Mouse (Mus musculus) left cerebral cortex, postnatal 4 days (tissue): ENCODE measurements at regions not wholly inside any gene's neighbourhood (a gene's known extent, or its start where the extent isn't known, plus 50 kb on each side); places are given as distances from the start of the nearest gene placed in this dataset.

Experiments used
- DNase-seq: peaks from one replicate; pipeline ENCODE4 v3.0.0-alpha.2; 2022
- intact Hi-C: fragments of 180-260 bp; cut with DNase I; formaldehyde crosslinking; loops from one replicate; pipeline ENCODE4 v1.15.1; 2025

- no peak for DNase-seq
- intact Hi-C loops = no loop called here
Measured at GRCm38 (mm10) chr3:105222925-105223324, 156.3 kb downstream of the 4930564D02Rik start.

DNA sequence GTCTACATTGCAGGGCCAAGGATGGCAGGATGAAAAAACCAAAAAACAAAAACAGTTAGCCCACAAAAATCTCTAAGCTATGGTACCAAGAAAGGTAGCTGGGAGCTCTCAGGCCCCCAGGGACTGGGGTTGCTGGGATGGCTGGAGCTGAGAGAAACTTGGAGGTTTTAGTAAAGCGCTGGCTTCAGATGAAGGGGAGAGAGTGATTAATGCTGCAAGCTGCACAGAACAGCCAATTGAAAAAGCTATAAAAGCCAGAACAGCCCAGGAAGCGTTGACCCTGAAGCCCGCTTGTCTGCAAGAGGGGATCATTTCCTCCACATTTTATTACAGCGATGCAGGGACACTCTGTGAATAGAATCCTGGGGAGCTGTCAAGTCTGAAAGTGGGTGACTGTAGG, 157.0 kb downstream of the 4930564D02Rik start:
- intact Hi-C loops = no loop called here
- DNase-seq = no peak

DNA sequence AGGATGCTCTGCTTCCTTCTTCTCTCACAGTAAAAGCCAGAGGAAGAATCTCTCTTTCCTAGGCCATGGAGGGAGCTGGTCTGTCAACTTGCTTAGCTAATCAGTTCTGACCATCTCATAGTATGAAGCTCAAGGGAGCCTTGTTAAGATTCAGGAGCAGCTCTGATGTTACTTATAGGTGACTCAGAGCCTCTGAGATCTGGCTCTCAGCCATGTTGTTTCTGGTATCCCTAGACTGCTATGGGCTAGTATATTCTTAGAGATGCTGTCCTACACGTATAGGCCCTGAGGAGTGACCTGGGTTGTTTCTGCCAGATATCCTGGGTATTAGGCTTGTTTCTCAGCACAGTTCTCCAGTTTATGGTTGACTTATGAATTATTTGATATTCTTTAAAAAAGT, 160.9 kb downstream of the 4930564D02Rik start:
- intact Hi-C loops = no loop called here
- no peak for DNase-seq

GRCm38 (mm10) chr3:105228401-105228800, 161.8 kb downstream of the 4930564D02Rik start:
- no peak for DNase-seq
- intact Hi-C loops = no loop called here

- intact Hi-C loops = no loop called here
- DNase-seq = no peak
Measured at GRCm38 (mm10) chr3:105241048-105241447, 174.4 kb downstream of the 4930564D02Rik start.

- intact Hi-C loops = no loop called here
- DNase-seq = no peak
Measured at GRCm38 (mm10) chr3:105257096-105257495, 190.5 kb downstream of the 4930564D02Rik start.

DNA sequence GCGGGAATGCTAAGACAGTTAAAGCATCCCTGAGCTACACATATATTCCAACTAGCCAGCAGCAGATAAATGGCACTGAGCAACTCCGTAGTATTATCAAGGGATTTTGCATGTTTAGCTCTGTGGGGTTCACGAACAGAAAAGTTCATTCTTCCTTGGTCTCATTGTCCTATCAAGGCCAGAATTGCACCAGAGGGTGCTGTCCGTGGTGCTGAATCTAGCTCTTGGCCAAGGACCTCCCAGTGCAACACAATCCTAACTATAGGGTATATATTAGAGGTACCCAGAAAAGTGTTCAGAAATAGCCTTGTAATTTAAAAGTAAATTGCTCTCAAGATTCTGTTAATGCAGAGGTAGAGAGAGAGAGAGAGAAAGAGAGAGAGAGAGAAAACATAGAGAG, 176.9 kb upstream of the Kcnd3 start:
- peak; percentile 26 for DNase-seq
- intact Hi-C loops = no loop called here

- intact Hi-C loops = no loop called here
Measured at GRCm38 (mm10) chr3:105280971-105281370, 171.2 kb upstream of the Kcnd3 start.

GRCm38 (mm10) chr3:105281686-105282085, 170.4 kb upstream of the Kcnd3 start:
- no peak for DNase-seq
- intact Hi-C loops = no loop called here

More at GRCm38 (mm10) chr3:105280971-105281370, 171.2 kb upstream of the Kcnd3 start:
- no peak for DNase-seq

GRCm38 (mm10) chr3:105298273-105298672, 153.9 kb upstream of the Kcnd3 start:
- intact Hi-C loops = no loop called here
- peak; percentile 7 for DNase-seq

- no peak for DNase-seq
- intact Hi-C loops = no loop called here
Measured at GRCm38 (mm10) chr3:105300693-105301548, 151.2 kb upstream of the Kcnd3 start.

- DNase-seq = no peak
- intact Hi-C loops = no loop called here
Measured at GRCm38 (mm10) chr3:105307676-105308075, 144.5 kb upstream of the Kcnd3 start.

- peak; percentile 78 for DNase-seq
Measured at GRCm38 (mm10) chr3:105309020-105309419, 143.1 kb upstream of the Kcnd3 start.

DNA sequence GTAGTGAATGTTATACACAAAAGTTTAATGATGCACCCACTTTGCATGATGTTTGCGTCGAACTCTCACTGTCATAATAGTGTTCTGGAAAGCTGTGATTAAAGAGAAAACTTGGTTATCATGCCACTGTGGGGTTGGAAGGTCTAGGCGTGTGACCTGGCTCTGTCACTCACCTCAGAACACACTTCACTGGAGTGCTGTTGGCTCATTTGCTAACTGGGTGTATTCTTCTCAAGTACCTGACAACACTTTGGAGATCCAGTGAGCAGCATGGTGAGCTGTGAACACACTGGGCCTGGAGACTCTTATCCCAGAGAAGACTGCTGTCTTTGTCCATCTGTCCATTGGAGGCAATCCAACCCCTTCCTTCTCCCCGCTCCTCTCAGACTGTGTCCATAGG, 98.9 kb upstream of the Kcnd3 start:
- no peak for DNase-seq
- intact Hi-C loops = no loop called here

More at GRCm38 (mm10) chr3:105309020-105309419, 143.1 kb upstream of the Kcnd3 start:
- intact Hi-C loops = no loop called here

GRCm38 (mm10) chr3:105354123-105354931, 97.8 kb upstream of the Kcnd3 start:
- intact Hi-C loops = no loop called here
- DNase-seq = no peak

- intact Hi-C loops = no loop called here
- no peak for DNase-seq
Measured at GRCm38 (mm10) chr3:105357511-105357910, 94.6 kb upstream of the Kcnd3 start.

DNA sequence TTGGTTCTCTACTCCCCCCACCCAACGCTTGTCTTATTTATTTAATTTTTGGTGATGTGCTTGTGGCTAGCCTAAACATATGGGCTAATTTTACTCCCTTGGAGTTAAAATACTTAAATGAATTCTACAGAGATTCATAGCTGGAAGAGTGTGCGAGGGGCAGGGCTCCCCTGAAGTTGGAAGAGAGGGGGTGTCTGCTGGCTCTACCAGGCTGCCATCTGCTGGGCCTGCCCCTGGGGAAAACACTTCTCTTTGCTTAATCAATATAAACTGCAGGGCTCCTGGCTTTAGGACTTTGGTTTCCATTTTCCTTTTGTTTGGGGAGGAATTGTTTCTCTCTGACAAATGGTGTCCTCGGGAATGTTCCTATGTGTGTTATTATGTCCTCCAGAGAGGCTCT, 92.5 kb upstream of the Kcnd3 start:
- DNase-seq = peak; percentile 53
- intact Hi-C loops = no loop called here

- peak; percentile 37 for DNase-seq
- intact Hi-C loops = no loop called here
Measured at GRCm38 (mm10) chr3:105364685-105365084, 87.4 kb upstream of the Kcnd3 start.

- no peak for DNase-seq
- intact Hi-C loops = no loop called here
Measured at GRCm38 (mm10) chr3:105366806-105367205, 85.3 kb upstream of the Kcnd3 start.

GRCm38 (mm10) chr3:105367972-105368371, 84.2 kb upstream of the Kcnd3 start:
- intact Hi-C loops = no loop called here
- DNase-seq = no peak

- intact Hi-C loops = no loop called here
- peak; percentile 36 for DNase-seq
Measured at GRCm38 (mm10) chr3:105372371-105372828, 79.7 kb upstream of the Kcnd3 start.

GRCm38 (mm10) chr3:105374306-105374705, 77.8 kb upstream of the Kcnd3 start:
- intact Hi-C loops = no loop called here
- peak; percentile 29 for DNase-seq
